Comparison of ENCODE assay signal across 14 mouse cellular contexts in genomic region chr7:79498356-79498755, GRCm38 (mm10). TPM values are rescaled to one million over a fixed set of nuclear protein-coding genes. Genes with fewer than 3 reads are reported as not detected.
DNase-seq lines count a peak whose midpoint lies in the region; ATAC-seq and TF ChIP-seq lines count a peak whose summit lies in the region.
"Had no signal": no experiment of that assay in that cellular context is flagged by ENCODE, and none has a peak within 500 bp of the region (broad histone marks: within the 10 kb centered on the region; RNA-seq: fewer than 3 reads in every experiment).

No protein-coding gene starts in this region.

- peaks cover 22% of the 10 kb centered on the region for H3K36me3 ChIP-seq in forebrain, embryonic 14.5 days (ENCODE audit: control insufficient read depth, insufficient read depth, low read length)
- peaks cover 9% of the 10 kb centered on the region; the same call in 1 of the 2 replicates for H3K36me3 ChIP-seq in midbrain, embryonic 10.5 days
- no peaks in the 10 kb centered on the region for H3K36me3 ChIP-seq in neural tube, embryonic 14.5 days (ENCODE audit: control insufficient read depth, insufficient read depth, low read length)

- H3K4me3 ChIP-seq in left cerebral cortex, adult 2 months, result peak overlapping the region; percentile 88; the same call in 1 of the 2 replicates
- H3K4me3 ChIP-seq in forebrain, embryonic 14.5 days (ENCODE audit: low read depth, low read length), result peak overlapping the region; percentile 99
- H3K4me3 ChIP-seq in midbrain, embryonic 10.5 days, result peak overlapping the region; percentile 45
- peak overlapping the region; percentile 90; the same call in 1 of the 2 replicates for H3K4me3 ChIP-seq in neural tube, embryonic 14.5 days (ENCODE audit: low read depth, low read length)

- no peak for TF ChIP-seq CTCF in left cerebral cortex, adult 2 months (IDR thresholded peaks at IDR 0.05)

- peak overlapping the region; percentile 100 for H3K9ac ChIP-seq in forebrain, embryonic 14.5 days (ENCODE audit: low read length)
- H3K9ac ChIP-seq in neural tube, embryonic 14.5 days (replicated peaks; ENCODE audit: low read depth, low read length), result 0 out of 2 replicates have a peak overlapping the region, but pooled peaks have one; percentile 99

- peak overlapping the region; percentile 99 for H3K4me2 ChIP-seq in forebrain, embryonic 14.5 days (ENCODE audit: low read length)
- H3K4me2 ChIP-seq in neural tube, embryonic 14.5 days (ENCODE audit: low read depth, low read length), result peak overlapping the region; percentile 94

- H3K27ac ChIP-seq in left cerebral cortex, adult 2 months, result peak overlapping the region; percentile 98; the same call in 1 of the 2 replicates
- H3K27ac ChIP-seq in forebrain, embryonic 14.5 days (ENCODE audit: low read depth, low read length), result peak overlapping the region; percentile 100
- peak overlapping the region; percentile 86 for H3K27ac ChIP-seq in midbrain, embryonic 10.5 days (replicated peaks)
- peak overlapping the region; percentile 76 for H3K27ac ChIP-seq in neural tube, embryonic 14.5 days (ENCODE audit: low read depth, low read length)
- H3K27ac ChIP-seq: kidney, postnatal 0 days had no signal

- peaks cover 19% of the 10 kb centered on the region for H3K4me1 ChIP-seq in forebrain, embryonic 14.5 days (ENCODE audit: control insufficient read depth, insufficient read depth, low read length)
- H3K4me1 ChIP-seq in midbrain, embryonic 10.5 days, result peaks cover 77% of the 10 kb centered on the region
- peaks cover 18% of the 10 kb centered on the region; the same call in 1 of the 2 replicates for H3K4me1 ChIP-seq in neural tube, embryonic 14.5 days (ENCODE audit: control insufficient read depth, insufficient read depth, low read length)

- DNase-seq in left cerebral cortex, adult 2 months (ENCODE audit: extremely low spot score in 1 of 2, low spot score in 2 of 2), result no peak
- no peak for DNase-seq in left cerebral cortex, postnatal 36 days (ENCODE audit: low spot score in 2 of 2)
- peak; percentile 65 for DNase-seq in forebrain, embryonic 14.5 days (ENCODE audit: low spot score)
- DNase-seq in midbrain, embryonic 10.5 days (ENCODE audit: low spot score), result no peak
- no peak for DNase-seq in kidney, postnatal 14 days
- no peak for DNase-seq in urinary bladder, adult 18-20 months (ENCODE audit: low spot score in 2 of 2)
- DNase-seq: adrenal gland, postnatal 25 days; heart, postnatal 36 days; liver; right cerebral cortex, postnatal 14 days had no signal

- ATAC-seq in forebrain, embryonic 14.5 days, result no peak
- ATAC-seq in neural tube, embryonic 14.5 days (ENCODE audit: low read depth), result no peak
- no peak for ATAC-seq in activated CD4-positive, CD25-positive, alpha-beta regulatory T cell, adult 4 months
- ATAC-seq: Patski had no signal

- intact Hi-C loops in left cerebral cortex, adult 2 months (cut with DNase I), result no loop called here
- intact Hi-C loops in left cerebral cortex, postnatal 36 days (cut with DNase I), result loop anchor here (5.0 to 10.0 kb wide), 2 partner anchors 154 to 236 kb away; partner anchors contain the start of gene Plin1

- no peaks in the 10 kb centered on the region for H3K9me3 ChIP-seq in forebrain, embryonic 14.5 days (replicated peaks; ENCODE audit: control insufficient read depth, low read length)
- H3K9me3 ChIP-seq in midbrain, embryonic 10.5 days (replicated peaks), result no peaks in the 10 kb centered on the region
- no peaks in the 10 kb centered on the region for H3K9me3 ChIP-seq in neural tube, embryonic 14.5 days (ENCODE audit: control insufficient read depth, low read length)

- H3K27me3 ChIP-seq in forebrain, embryonic 14.5 days (replicated peaks; ENCODE audit: control insufficient read depth, insufficient read depth, low read length), result no peaks in the 10 kb centered on the region
- H3K27me3 ChIP-seq in midbrain, embryonic 10.5 days (ENCODE audit: low read depth, poor library complexity, severe bottlenecking), result peaks cover 100% of the 10 kb centered on the region
- no peaks in the 10 kb centered on the region for H3K27me3 ChIP-seq in neural tube, embryonic 14.5 days (ENCODE audit: control insufficient read depth, insufficient read depth, low read length)

- 1% methylated on average over 6 of the region's 6 CpGs for WGBS in forebrain, embryonic 14.5 days
- WGBS in midbrain, embryonic 10.5 days, result 2% methylated on average over 6 of the region's 6 CpGs
- WGBS in neural tube, embryonic 14.5 days, result 7% methylated on average over 6 of the region's 6 CpGs

RNA-seq across cellular contexts. Expression of gene Polg, which starts 32.2 kb away (rescaled TPM):
- 100 to 1,000 TPM in 1 of 2 experiments, 10 to 100 TPM in 1; 86.7 to 100 TPM for total RNA-seq in left cerebral cortex, adult 2 months (2021)
- total RNA-seq in left cerebral cortex, postnatal 36 days (2021), result 10 to 100 TPM; 77.8 to 97.5 TPM
- polyA plus RNA-seq in forebrain, embryonic 14.5 days (2014; fragmentation: Nextera tagmentation; extraction: Ambion mirVana), result 20.2 and 23.4 TPM in 2 replicates
- polyA plus RNA-seq in midbrain, embryonic 10.5 days (2016; fragmentation: Nextera tagmentation; extraction: Ambion mirVana), result 41.3 and 43.2 TPM in 2 replicates
- 23.0 and 30.5 TPM in 2 replicates for polyA plus RNA-seq in neural tube, embryonic 14.5 days (2014; fragmentation: Nextera tagmentation; extraction: Ambion mirVana)
- 10 to 100 TPM; 22.5 to 23.1 TPM for polyA plus RNA-seq in activated CD4-positive, CD25-positive, alpha-beta regulatory T cell, adult 4 months (2017; shearing (Covaris generic))

Comparison
In these comparisons a context has a peak if more than half of its experiments do, and no peak if none do; other contexts are left out.
1. H3K4me3 ChIP-seq: peak in every context shown above with its lines; median percentile 99 in forebrain, embryonic 14.5 days; 90 in neural tube, embryonic 14.5 days; 88 in left cerebral cortex, adult 2 months; 45 in midbrain, embryonic 10.5 days.